Mouse (Mus musculus): ENCODE data around the gene Lhx4. TPM values are rescaled to one million over a fixed set of nuclear protein-coding genes. Genes with fewer than 3 reads are reported as not detected.

Gene Lhx4
- total and polyA plus RNA-seq, 3 experiments, result not detected

DNA sequence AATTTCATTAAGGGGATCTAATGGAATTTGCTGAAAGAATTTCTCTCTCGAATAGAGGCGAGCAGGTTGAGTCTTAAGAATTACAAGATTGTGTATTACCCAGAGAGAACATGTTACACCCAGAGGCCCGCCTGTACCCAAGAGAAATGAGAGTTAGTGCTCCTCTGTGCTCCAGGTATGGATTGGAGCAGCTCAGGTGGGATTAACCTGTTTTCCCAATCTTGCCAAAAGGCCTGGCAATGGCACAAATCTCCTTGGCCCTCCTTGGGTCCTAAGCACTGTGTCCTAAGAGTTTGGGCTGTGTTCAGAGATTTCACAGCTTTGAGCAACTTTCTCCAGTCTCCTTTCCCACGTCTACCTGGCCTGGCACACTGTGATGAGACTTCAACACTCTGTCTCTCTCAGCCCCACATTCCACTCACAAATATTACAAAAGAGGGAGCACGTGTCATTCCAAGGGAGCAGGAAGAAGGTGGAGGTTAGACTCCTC lies 48.2 kb downstream of the Lhx4 start:
- H3K27ac ChIP-seq (ENCODE audit: control insufficient read depth, low read depth, low read length), result no peak overlapping the region
- no peaks in the 10 kb centered on the region for H3K36me3 ChIP-seq (ENCODE audit: control insufficient read depth in 1 of 2, insufficient read depth in 2 of 2, low read length in 2 of 2)
- no peak overlapping the region for H3K4me3 ChIP-seq (ENCODE audit: control insufficient read depth in 1 of 2, insufficient read depth in 1 of 2, low read depth in 2 of 2, low read length in 2 of 2)
- no peak overlapping the region for H3K9ac ChIP-seq (ENCODE audit: control insufficient read depth, low read depth, low read length, poor library complexity, severe bottlenecking)
- TF ChIP-seq EP300 (IDR thresholded peaks at IDR 0.05; ENCODE audit: low read depth in 1 of 2, low read length in 2 of 2) (no peak), HCFC1 (IDR thresholded peaks at IDR 0.05; ENCODE audit: low read depth, low read length) (no peak), E2F4 (IDR thresholded peaks at IDR 0.05; ENCODE audit: borderline replicate concordance, low read depth, low read length) (no peak), MXI1 (IDR thresholded peaks at IDR 0.05; ENCODE audit: low read depth, low read length) (no peak), SIN3A (IDR thresholded peaks at IDR 0.05; ENCODE audit: low read length) (no peak), POLR2AphosphoS2 (IDR thresholded peaks at IDR 0.05; ENCODE audit: low read length) (no peak), TAL1 (IDR thresholded peaks at IDR 0.05; ENCODE audit: low read length) (no peak), CHD1 (IDR thresholded peaks at IDR 0.05; ENCODE audit: low read depth, low read length) (no peak), MAX (IDR thresholded peaks at IDR 0.05; ENCODE audit: low read length) (no peak), ZC3H11A (IDR thresholded peaks at IDR 0.05; ENCODE audit: low read depth, low read length) (no peak), BHLHE40 (IDR thresholded peaks at IDR 0.05; ENCODE audit: borderline replicate concordance, low read depth, low read length) (no peak), MYC (IDR thresholded peaks at IDR 0.05; ENCODE audit: low read depth, low read length) (no peak), UBTF (IDR thresholded peaks at IDR 0.05; ENCODE audit: borderline replicate concordance, insufficient read depth, low read depth, low read length) (no peak), NELFE (IDR thresholded peaks at IDR 0.05; ENCODE audit: low read depth, low read length) (no peak), POLR2AphosphoS5 (IDR thresholded peaks at IDR 0.05; ENCODE audit: borderline replicate concordance, low read depth, low read length) (no peak), MYB (IDR thresholded peaks at IDR 0.05; ENCODE audit: low read depth, low read length) (no peak), KAT2A (conservative IDR thresholded peaks at IDR 0.05; ENCODE audit: low read depth, low read length) (no peak), POLR2A (IDR thresholded peaks at IDR 0.05; ENCODE audit: control insufficient read depth in 1 of 2, insufficient read depth in 1 of 2, low read depth in 1 of 2, low read length in 2 of 2, poor library complexity in 1 of 2) (no peak), CTCF (IDR thresholded peaks at IDR 0.05 in 2 of 3, conservative IDR thresholded peaks at IDR 0.05 in 1 of 3; ENCODE audit: control insufficient read depth in 1 of 3, insufficient read depth in 1 of 3, low read depth in 2 of 3, low read length in 3 of 3, poor library complexity in 1 of 3, severe bottlenecking in 1 of 3) (no peak), ZMIZ1 (IDR thresholded peaks at IDR 0.05; ENCODE audit: low read depth, low read length) (no peak)
- H3K27me3 ChIP-seq (ENCODE audit: control insufficient read depth in 1 of 2, insufficient read depth in 2 of 2, low read length in 2 of 2), result no peaks in the 10 kb centered on the region
- H3K9me3 ChIP-seq (replicated peaks; ENCODE audit: insufficient read depth, low read length), result no peaks in the 10 kb centered on the region
- no peaks in the 10 kb centered on the region for H3K79me2 ChIP-seq (ENCODE audit: control insufficient read depth, insufficient read depth, low read length, poor library complexity)
- no peaks in the 10 kb centered on the region for H3K4me1 ChIP-seq (ENCODE audit: control insufficient read depth in 1 of 2, insufficient read depth in 2 of 2, low read length in 2 of 2)
- no peak for DNase-seq (ENCODE audit: low read depth, low spot score)

DNA sequence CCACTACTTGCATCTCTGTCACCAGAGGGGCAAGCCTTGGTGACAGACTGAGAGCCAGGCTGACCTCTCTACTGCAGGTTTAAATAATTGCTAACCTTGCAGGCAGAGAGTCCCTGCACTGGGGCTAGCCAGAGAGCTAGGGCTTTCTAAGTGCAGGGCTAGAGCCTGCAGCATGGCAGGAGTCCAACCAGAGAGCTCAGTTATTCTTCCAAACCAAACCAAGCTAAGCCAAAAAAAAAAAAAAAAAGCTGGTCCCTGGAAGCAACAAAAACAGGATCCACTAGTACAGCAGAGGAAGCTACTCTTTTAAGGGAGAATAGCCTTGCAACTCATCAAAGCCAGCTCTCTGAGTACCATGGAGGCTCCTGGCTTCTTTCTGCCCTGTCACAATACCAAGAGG lies 50.6 kb downstream of the Lhx4 start:
- H3K27ac ChIP-seq (ENCODE audit: control insufficient read depth, low read depth, low read length), result no peak overlapping the region
- DNase-seq (ENCODE audit: low read depth, low spot score), result no peak
- H3K9me3 ChIP-seq (replicated peaks; ENCODE audit: insufficient read depth, low read length), result no peaks in the 10 kb centered on the region
- H3K27me3 ChIP-seq (ENCODE audit: control insufficient read depth in 1 of 2, insufficient read depth in 2 of 2, low read length in 2 of 2), result no peaks in the 10 kb centered on the region
- no peak overlapping the region for H3K9ac ChIP-seq (ENCODE audit: control insufficient read depth, low read depth, low read length, poor library complexity, severe bottlenecking)
- no peaks in the 10 kb centered on the region for H3K4me1 ChIP-seq (ENCODE audit: control insufficient read depth in 1 of 2, insufficient read depth in 2 of 2, low read length in 2 of 2)
- no peak overlapping the region for H3K4me3 ChIP-seq (ENCODE audit: control insufficient read depth in 1 of 2, insufficient read depth in 1 of 2, low read depth in 2 of 2, low read length in 2 of 2)
- H3K79me2 ChIP-seq (ENCODE audit: control insufficient read depth, insufficient read depth, low read length, poor library complexity), result no peaks in the 10 kb centered on the region
- no peak for TF ChIP-seq GABPA (IDR thresholded peaks at IDR 0.05; ENCODE audit: low read depth, low read length)
- TF ChIP-seq ZMIZ1 (IDR thresholded peaks at IDR 0.05; ENCODE audit: low read depth, low read length), result no peak
- no peak for TF ChIP-seq MAZ (IDR thresholded peaks at IDR 0.05; ENCODE audit: low read depth, low read length)
- no peak for TF ChIP-seq POLR2AphosphoS5 (IDR thresholded peaks at IDR 0.05; ENCODE audit: borderline replicate concordance, low read depth, low read length)
- TF ChIP-seq MEF2A (IDR thresholded peaks at IDR 0.05; ENCODE audit: extremely low read depth, insufficient replicate concordance, low read depth, low read length, poor library complexity, severe bottlenecking), result no peak
- no peak for TF ChIP-seq EP300 (IDR thresholded peaks at IDR 0.05; ENCODE audit: low read depth in 1 of 2, low read length in 2 of 2)
- no peak for TF ChIP-seq MAX (IDR thresholded peaks at IDR 0.05; ENCODE audit: low read length)
- TF ChIP-seq RAD21 (IDR thresholded peaks at IDR 0.05; ENCODE audit: low read depth, low read length), result no peak
- no peak for TF ChIP-seq KAT2A (conservative IDR thresholded peaks at IDR 0.05; ENCODE audit: low read depth, low read length)
- TF ChIP-seq ZKSCAN1 (IDR thresholded peaks at IDR 0.05; ENCODE audit: low read depth, low read length), result no peak
- TF ChIP-seq RCOR1 (IDR thresholded peaks at IDR 0.05; ENCODE audit: low read depth, low read length), result no peak
- TF ChIP-seq TCF12 (IDR thresholded peaks at IDR 0.05; ENCODE audit: low read depth, low read length), result no peak
- TF ChIP-seq ELF1 (IDR thresholded peaks at IDR 0.05; ENCODE audit: low read depth, low read length), result no peak
- TF ChIP-seq GATA1 (IDR thresholded peaks at IDR 0.05; ENCODE audit: low read depth, low read length), result no peak
- TF ChIP-seq TBP (IDR thresholded peaks at IDR 0.05; ENCODE audit: low read depth, low read length), result no peak
- TF ChIP-seq ZNF384 (IDR thresholded peaks at IDR 0.05; ENCODE audit: low read depth, low read length), result no peak
- TF ChIP-seq USF1 (IDR thresholded peaks at IDR 0.05; ENCODE audit: low read depth, low read length), result no peak
- H3K36me3 ChIP-seq (ENCODE audit: control insufficient read depth in 1 of 2, insufficient read depth in 2 of 2, low read length in 2 of 2), result no peaks in the 10 kb centered on the region

Data from MEL (cell line).